Mouse (Mus musculus) myocyte (in vitro differentiated cells): ENCODE measurements around the gene Atg3.

ENCODE experiments used
- CEBPB ChIP-seq: IDR thresholded peaks from 2 replicates; pipeline ENCODE4 v1.6.1; 2011; ENCODE audit warnings: mild to moderate bottlenecking, moderate library complexity; ENCODE audit not compliant: poor library complexity, insufficient read depth, severe bottlenecking
- MAX ChIP-seq: IDR thresholded peaks from one replicate; pipeline ENCODE4 v1.6.1; 2011; ENCODE audit warnings: low read depth, mild to moderate bottlenecking, control low read depth
- MYOD1 ChIP-seq, 3 experiments: IDR thresholded peaks; one replicate each; pipeline ENCODE4 v1.6.1; 2011; ENCODE audit warnings: control low read depth in 2 of 3, low read depth in 2 of 3, mild to moderate bottlenecking in 2 of 3, moderate library complexity in 1 of 3; ENCODE audit not compliant: insufficient read length in 2 of 3, control insufficient read depth in 1 of 3
- MYOG ChIP-seq, 3 experiments: IDR thresholded peaks; one replicate each; pipeline ENCODE4 v1.6.1; 2011; ENCODE audit warnings: control low read depth in 2 of 3, low read depth in 2 of 3, mild to moderate bottlenecking in 2 of 3; ENCODE audit not compliant: insufficient read length in 2 of 3, control insufficient read depth in 1 of 3, insufficient read depth in 1 of 3
- POLR2A ChIP-seq: IDR thresholded peaks from one replicate; pipeline ENCODE4 v1.6.1; 2011; ENCODE audit warnings: low read depth, mild to moderate bottlenecking, control low read depth, moderate library complexity; ENCODE audit not compliant: insufficient read length
- POLR2AphosphoS2 ChIP-seq: IDR thresholded peaks from one replicate; pipeline ENCODE4 v1.6.1; 2011; ENCODE audit warnings: low read depth, control low read depth; ENCODE audit not compliant: insufficient read length
- REST ChIP-seq: IDR thresholded peaks from one replicate; pipeline ENCODE4 v1.6.1; 2011; ENCODE audit warnings: mild to moderate bottlenecking, control low read depth, moderate library complexity; ENCODE audit not compliant: insufficient read depth, insufficient read length
- SRF ChIP-seq: IDR thresholded peaks from one replicate; pipeline ENCODE4 v1.6.1; 2011; ENCODE audit warnings: low read depth; ENCODE audit not compliant: control insufficient read depth, insufficient read length
- TCF12 ChIP-seq: IDR thresholded peaks from one replicate; pipeline ENCODE4 v1.6.1; 2011; ENCODE audit warnings: mild to moderate bottlenecking, control low read depth; ENCODE audit not compliant: poor library complexity, insufficient read depth, severe bottlenecking
- TCF3 ChIP-seq: IDR thresholded peaks from one replicate; pipeline ENCODE4 v1.6.1; 2011; ENCODE audit warnings: low read depth, control low read depth; ENCODE audit not compliant: insufficient read length
- USF1 ChIP-seq: IDR thresholded peaks from one replicate; pipeline ENCODE4 v1.6.1; 2011; ENCODE audit warnings: low read depth, mild to moderate bottlenecking, control low read depth, moderate library complexity

- TF ChIP-seq REST: no peak
- no peak for TF ChIP-seq POLR2A
- no peak for TF ChIP-seq MYOD1 (IDR thresholded peaks at IDR 0.05; ENCODE audit: control insufficient read depth in 1 of 3, insufficient read length in 2 of 3, low read depth in 2 of 3)
- TF ChIP-seq TCF12: no peak
- no peak for TF ChIP-seq USF1
- TF ChIP-seq POLR2AphosphoS2: no peak
- TF ChIP-seq SRF: no peak
- TF ChIP-seq TCF3: no peak
- no peak for TF ChIP-seq MAX
- TF ChIP-seq CEBPB: no peak
- TF ChIP-seq MYOG (IDR thresholded peaks at IDR 0.05; ENCODE audit: control insufficient read depth in 1 of 3, insufficient read depth in 1 of 3, insufficient read length in 2 of 3, low read depth in 2 of 3): no peak
Measured at GRCm38 (mm10) chr16:45124230-45125203, 34.1 kb upstream of the Atg3 start.
